Mouse (Mus musculus) heart, postnatal 0 days (tissue): ENCODE results near the gene Dcpp3.
"Not testable (repeated sequence)": the region's sequence is repeated elsewhere in the genome, so short reads cannot be mapped to it uniquely, and the experiment has no call there.

ENCODE experiments used
- CTCF ChIP-seq: IDR thresholded peaks from 2 replicates; pipeline ENCODE4 v1.5.1; 2016; ENCODE audit warnings: antibody characterized with exemption, control low read depth, low read depth
- EP300 ChIP-seq: IDR thresholded peaks from 2 replicates; pipeline ENCODE4 v1.6.1; 2016; ENCODE audit warnings: antibody characterized with exemption, low read depth

DNA sequence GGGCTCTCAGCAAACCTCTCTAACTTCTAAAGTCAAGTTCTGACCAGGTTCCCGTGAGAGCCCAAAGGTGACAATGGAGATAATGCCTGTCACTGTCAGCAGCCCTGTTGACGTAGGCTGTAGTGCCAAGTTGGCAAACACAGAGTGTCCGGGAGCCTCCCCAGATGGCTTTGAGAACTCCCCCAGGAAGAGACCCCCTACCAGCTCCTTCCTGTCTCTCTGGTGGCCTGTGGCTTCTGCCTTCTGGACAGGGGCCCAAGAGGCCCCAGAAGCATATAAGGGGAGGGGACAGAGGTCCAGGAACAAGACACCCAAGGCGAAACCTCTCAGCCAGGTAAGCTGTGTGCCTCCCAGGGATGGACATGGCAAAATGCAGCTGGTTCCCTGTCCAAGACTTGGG, 36.7 kb upstream of the Dcpp3 start, which contains the start of the genes Dcpp1 and Dcpp2:
- TF ChIP-seq CTCF, EP300: not testable (repeated sequence)
